Comparison of ENCODE assay signal across 10 mouse cellular contexts in the genomic region with DNA sequence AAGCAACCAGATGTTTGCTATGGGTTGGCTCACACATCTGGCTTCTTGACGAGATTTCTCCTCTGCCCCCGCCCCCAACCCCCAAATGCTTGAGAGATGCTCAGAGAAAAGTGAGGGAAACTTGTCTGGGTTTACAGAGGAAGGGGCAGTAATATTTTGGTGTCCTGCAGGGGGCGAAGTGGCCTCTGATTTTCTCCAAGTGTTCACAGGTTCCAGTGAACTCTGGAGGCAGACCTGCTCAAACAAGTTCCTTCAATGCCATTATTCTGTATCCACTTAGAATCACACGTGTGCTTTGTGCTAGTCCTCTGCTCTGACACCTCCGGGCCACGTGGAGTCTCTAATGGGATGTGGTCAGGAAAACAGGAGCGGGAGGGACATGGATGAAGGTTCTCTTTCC. TPM values are rescaled to one million over a fixed set of nuclear protein-coding genes. Genes with fewer than 3 reads are reported as not detected.
DNase-seq lines count a peak whose midpoint lies in the region; ATAC-seq and TF ChIP-seq lines count a peak whose summit lies in the region.
"Had no signal": no experiment of that assay in that cellular context is flagged by ENCODE, and none has a peak within 500 bp of the region (broad histone marks: within the 10 kb centered on the region; RNA-seq: fewer than 3 reads in every experiment).

No protein-coding gene starts in this region.

- peaks cover 33% of the 10 kb centered on the region for H3K27me3 ChIP-seq in embryonic facial prominence, embryonic 11.5 days (ENCODE audit: control insufficient read depth, insufficient read depth, low read length)
- H3K27me3 ChIP-seq in kidney, postnatal 0 days (ENCODE audit: insufficient read depth, low read length) = peaks cover 27% of the 10 kb centered on the region
- H3K27me3 ChIP-seq: Patski had no signal

- peaks cover 14% of the 10 kb centered on the region for H3K4me1 ChIP-seq in embryonic facial prominence, embryonic 11.5 days (ENCODE audit: control insufficient read depth, insufficient read depth, low read length)
- H3K4me1 ChIP-seq in kidney, postnatal 0 days (replicated peaks; ENCODE audit: insufficient read depth, low read length) = peaks cover 18% of the 10 kb centered on the region; the same call in 1 of the 2 replicates

- peak; percentile 83 for TF ChIP-seq CTCF in kidney, postnatal 0 days (IDR thresholded peaks at IDR 0.05; ENCODE audit: low read depth)

- peak; percentile 32 to 51 for DNase-seq in frontal cortex, postnatal 36 days (ENCODE audit: low spot score in 2 of 2)
- DNase-seq in thymus, postnatal 0 days (ENCODE audit: low spot score) = peak; percentile 12
- no peak for DNase-seq in thymus, postnatal 36 days
- DNase-seq in embryonic facial prominence, embryonic 11.5 days (ENCODE audit: low spot score) = peak; percentile 81
- DNase-seq in kidney, postnatal 0 days (ENCODE audit: low spot score) = peak; percentile 80
- DNase-seq in urinary bladder, postnatal 25 days (ENCODE audit: low spot score) = peak; percentile 61

- H3K4me2 ChIP-seq in embryonic facial prominence, embryonic 11.5 days (ENCODE audit: low read depth, low read length) = no peak overlapping the region
- H3K4me2 ChIP-seq in kidney, postnatal 0 days (ENCODE audit: low read length) = no peak overlapping the region

- no peak overlapping the region for H3K4me3 ChIP-seq in embryonic facial prominence, embryonic 11.5 days (ENCODE audit: low read depth, low read length)
- H3K4me3 ChIP-seq in kidney, postnatal 0 days (replicated peaks; ENCODE audit: low read depth, low read length) = no peak overlapping the region

- ATAC-seq in frontal cortex, adult (ENCODE audit: low TSS enrichment) = no peak
- no peak for ATAC-seq in embryonic facial prominence, embryonic 11.5 days (replicated peaks; ENCODE audit: insufficient number of reproducible peaks, low FRiP score, low TSS enrichment, low read depth)
- 0 out of 2 replicates have a peak, but pooled peaks have one; percentile 41 for ATAC-seq in kidney, postnatal 0 days (replicated peaks; ENCODE audit: low FRiP score, low read depth)
- peak; percentile 42; the same call in 1 of the 2 replicates for ATAC-seq in megakaryocyte progenitor cell, adult 5-6 weeks (replicated peaks; ENCODE audit: poor library complexity)
- ATAC-seq: Patski had no signal

- no peak overlapping the region for H3K9ac ChIP-seq in embryonic facial prominence, embryonic 11.5 days (replicated peaks; ENCODE audit: low read length)
- H3K9ac ChIP-seq in kidney, postnatal 0 days (ENCODE audit: low read depth, low read length) = no peak overlapping the region

- no peaks in the 10 kb centered on the region for H3K9me3 ChIP-seq in embryonic facial prominence, embryonic 11.5 days (replicated peaks; ENCODE audit: control insufficient read depth, low read length)
- H3K9me3 ChIP-seq in kidney, postnatal 0 days (replicated peaks; ENCODE audit: low read length) = no peaks in the 10 kb centered on the region

- H3K36me3 ChIP-seq in embryonic facial prominence, embryonic 11.5 days (replicated peaks; ENCODE audit: control insufficient read depth, insufficient read depth, low read depth, low read length) = no peaks in the 10 kb centered on the region
- H3K36me3 ChIP-seq in kidney, postnatal 0 days (ENCODE audit: insufficient read depth, low read length) = no peaks in the 10 kb centered on the region

- WGBS in embryonic facial prominence, embryonic 11.5 days = 25% methylated on average over 7 of the region's 7 CpGs
- 23% methylated on average over 7 of the region's 7 CpGs for WGBS in kidney, postnatal 0 days

- H3K27ac ChIP-seq in embryonic facial prominence, embryonic 11.5 days (replicated peaks; ENCODE audit: low read depth, low read length) = no peak overlapping the region
- no peak overlapping the region for H3K27ac ChIP-seq in kidney, postnatal 0 days

RNA-seq across cellular contexts. Expression of gene Bmp6, which starts 2.3 kb away (rescaled TPM):
- polyA plus RNA-seq in thymus, postnatal 0 days (2015; fragmentation: Nextera tagmentation; extraction: Ambion mirVana) = 0.40 and 0.43 TPM in 2 replicates
- polyA plus RNA-seq in embryonic facial prominence, embryonic 11.5 days (2014; fragmentation: Nextera tagmentation; extraction: Ambion mirVana) = 0.63 and 0.89 TPM in 2 replicates
- polyA plus RNA-seq in kidney, postnatal 0 days (2015; fragmentation: Nextera tagmentation; extraction: Ambion mirVana) = 2.7 and 3.1 TPM in 2 replicates
- not detected in 2 replicates for total RNA-seq in megakaryocyte progenitor cell, adult 5-6 weeks (2015)
- not detected in 2 replicates for total RNA-seq in megakaryocyte progenitor cell, adult 5-6 weeks (2017)
- total RNA-seq: hematopoietic stem cell, adult 5-6 weeks had no signal

Comparison
In these comparisons a context has a peak if more than half of its experiments do, and no peak if none do; other contexts are left out.
1. DNase-seq: peak in frontal cortex, postnatal 36 days (2 of 2), thymus, postnatal 0 days (single experiment), embryonic facial prominence, embryonic 11.5 days (single experiment), kidney, postnatal 0 days (single experiment) and urinary bladder, postnatal 25 days (single experiment); none in thymus, postnatal 36 days (0 of 2).
2. ATAC-seq: peak in kidney, postnatal 0 days (single experiment) and megakaryocyte progenitor cell, adult 5-6 weeks (single experiment); none in frontal cortex, adult (single experiment) and embryonic facial prominence, embryonic 11.5 days (single experiment).